Mouse (Mus musculus): ENCODE data around the gene Erich6b. TPM values are rescaled to one million over a fixed set of nuclear protein-coding genes. Genes with fewer than 3 reads are reported as not detected.

Erich6b gene
- polyA plus RNA-seq, 1 experiment from 2014 or later: not detected

- H3K4me3 ChIP-seq: no peak overlapping the region
- no peaks in the 10 kb centered on the region for H3K27me3 ChIP-seq
- no peaks in the 10 kb centered on the region for H3K36me3 ChIP-seq
- H3K9ac ChIP-seq: no peak overlapping the region
- no peaks in the 10 kb centered on the region for H3K9me3 ChIP-seq
- no peak overlapping the region for H3K4me2 ChIP-seq
- peak overlapping the region; percentile 8; the same call in 1 of the 2 replicates for H3K27ac ChIP-seq
- 45% methylated on average over 20 of the region's 20 CpGs for WGBS
- H3K4me1 ChIP-seq: peaks cover 9% of the 10 kb centered on the region; the same call in 1 of the 2 replicates
- ATAC-seq (ENCODE audit: borderline replicate concordance, extremely low read depth, low FRiP score, low TSS enrichment): no peak
Measured at GRCm38 (mm10) chr14:75646968-75647829, 5.1 kb downstream of the Erich6b start.

- Histone ChIP-seq H3K4me3 (no peak overlapping the region), H3K36me3 (no peaks in the 10 kb centered on the region), H3K27me3 (no peaks in the 10 kb centered on the region), H3K9me3 (no peaks in the 10 kb centered on the region), H3K4me1 (0 out of 2 replicates have a peak, but pooled peaks cover 9% of the 10 kb centered on the region), H3K9ac (no peak overlapping the region), H3K27ac (no peak overlapping the region), H3K4me2 (no peak overlapping the region)
- 41% methylated on average over 6 of the region's 6 CpGs for WGBS
- peak; percentile 62; the same call in 1 of the 2 replicates for ATAC-seq (ENCODE audit: borderline replicate concordance, extremely low read depth, low FRiP score, low TSS enrichment)
Measured at GRCm38 (mm10) chr14:75660936-75661335, 18.9 kb downstream of the Erich6b start.

GRCm38 (mm10) chr14:75661548-75661947, 19.5 kb downstream of the Erich6b start:
- 0 out of 2 replicates have a peak, but pooled peaks cover 9% of the 10 kb centered on the region for H3K4me1 ChIP-seq
- no peak overlapping the region for H3K4me3 ChIP-seq
- no peak for ATAC-seq (ENCODE audit: borderline replicate concordance, extremely low read depth, low FRiP score, low TSS enrichment)
- no peaks in the 10 kb centered on the region for H3K36me3 ChIP-seq
- no peak overlapping the region for H3K9ac ChIP-seq
- no peak overlapping the region for H3K4me2 ChIP-seq
- WGBS: 35% methylated on average over 8 of the region's 8 CpGs
- no peaks in the 10 kb centered on the region for H3K27me3 ChIP-seq
- no peak overlapping the region for H3K27ac ChIP-seq
- H3K9me3 ChIP-seq: no peaks in the 10 kb centered on the region

- H3K27me3 ChIP-seq: no peaks in the 10 kb centered on the region
- no peak overlapping the region for H3K4me3 ChIP-seq
- H3K27ac ChIP-seq: no peak overlapping the region
- no peaks in the 10 kb centered on the region for H3K36me3 ChIP-seq
- no peak overlapping the region for H3K4me2 ChIP-seq
- H3K9me3 ChIP-seq: no peaks in the 10 kb centered on the region
- H3K4me1 ChIP-seq: 0 out of 2 replicates have a peak, but pooled peaks cover 9% of the 10 kb centered on the region
- H3K9ac ChIP-seq: no peak overlapping the region
- WGBS: 80% methylated on average over 2 of the region's 2 CpGs
- no peak for ATAC-seq (ENCODE audit: borderline replicate concordance, extremely low read depth, low FRiP score, low TSS enrichment)
Measured at GRCm38 (mm10) chr14:75665430-75666180, 23.5 kb downstream of the Erich6b start.

- no peak for ATAC-seq (ENCODE audit: borderline replicate concordance, extremely low read depth, low FRiP score, low TSS enrichment)
- H3K27ac ChIP-seq: no peak overlapping the region
- H3K9ac ChIP-seq: no peak overlapping the region
- no peaks in the 10 kb centered on the region for H3K4me1 ChIP-seq
- no peak overlapping the region for H3K4me2 ChIP-seq
- no peak overlapping the region for H3K4me3 ChIP-seq
- no peaks in the 10 kb centered on the region for H3K9me3 ChIP-seq
- H3K36me3 ChIP-seq: no peaks in the 10 kb centered on the region
- no peaks in the 10 kb centered on the region for H3K27me3 ChIP-seq
- WGBS: 66% methylated on average over 1 of the region's 1 CpGs
Measured at GRCm38 (mm10) chr14:75669085-75669645, 27.1 kb downstream of the Erich6b start.

GRCm38 (mm10) chr14:75676316-75676715, 34.3 kb downstream of the Erich6b start:
- no peak overlapping the region for H3K27ac ChIP-seq
- no peaks in the 10 kb centered on the region for H3K36me3 ChIP-seq
- no peaks in the 10 kb centered on the region for H3K9me3 ChIP-seq
- WGBS: 45% methylated on average over 6 of the region's 6 CpGs
- H3K4me3 ChIP-seq: no peak overlapping the region
- ATAC-seq (ENCODE audit: borderline replicate concordance, extremely low read depth, low FRiP score, low TSS enrichment): no peak
- H3K9ac ChIP-seq: no peak overlapping the region
- no peak overlapping the region for H3K4me2 ChIP-seq
- H3K4me1 ChIP-seq: no peaks in the 10 kb centered on the region
- H3K27me3 ChIP-seq: no peaks in the 10 kb centered on the region

GRCm38 (mm10) chr14:75690428-75690827, 48.4 kb downstream of the Erich6b start:
- no peak for ATAC-seq (ENCODE audit: borderline replicate concordance, extremely low read depth, low FRiP score, low TSS enrichment)
- Histone ChIP-seq H3K4me3 (no peak overlapping the region), H3K27ac (no peak overlapping the region), H3K27me3 (no peaks in the 10 kb centered on the region), H3K4me1 (no peaks in the 10 kb centered on the region), H3K4me2 (no peak overlapping the region), H3K9ac (no peak overlapping the region), H3K9me3 (no peaks in the 10 kb centered on the region), H3K36me3 (no peaks in the 10 kb centered on the region)
- 90% methylated on average over 2 of the region's 2 CpGs for WGBS

- Histone ChIP-seq H3K4me3 (no peak overlapping the region), H3K27ac (no peak overlapping the region), H3K27me3 (no peaks in the 10 kb centered on the region), H3K36me3 (no peaks in the 10 kb centered on the region), H3K4me2 (no peak overlapping the region), H3K4me1 (no peaks in the 10 kb centered on the region), H3K9me3 (no peaks in the 10 kb centered on the region), H3K9ac (no peak overlapping the region)
- ATAC-seq (ENCODE audit: borderline replicate concordance, extremely low read depth, low FRiP score, low TSS enrichment): no peak
- WGBS: 76% methylated on average over 5 of the region's 5 CpGs
Measured at GRCm38 (mm10) chr14:75696096-75696495, 54.0 kb downstream of the Erich6b start.

- WGBS: 67% methylated on average over 1 of the region's 1 CpGs
- ATAC-seq (ENCODE audit: borderline replicate concordance, extremely low read depth, low FRiP score, low TSS enrichment): no peak
- no peak overlapping the region for H3K27ac ChIP-seq
Measured at GRCm38 (mm10) chr14:75697928-75698327, 55.9 kb downstream of the Erich6b start.

GRCm38 (mm10) chr14:75706647-75707046, 64.6 kb downstream of the Erich6b start:
- WGBS: 86% methylated on average over 4 of the region's 4 CpGs
- ATAC-seq (ENCODE audit: borderline replicate concordance, extremely low read depth, low FRiP score, low TSS enrichment): no peak
- no peak overlapping the region for H3K4me3 ChIP-seq
- H3K36me3 ChIP-seq: peaks cover 59% of the 10 kb centered on the region
- H3K27me3 ChIP-seq: no peaks in the 10 kb centered on the region
- no peak overlapping the region for H3K27ac ChIP-seq
- H3K9ac ChIP-seq: no peak overlapping the region
- H3K9me3 ChIP-seq: no peaks in the 10 kb centered on the region
- H3K4me2 ChIP-seq: no peak overlapping the region
- H3K4me1 ChIP-seq: no peaks in the 10 kb centered on the region

More at GRCm38 (mm10) chr14:75697928-75698327, 55.9 kb downstream of the Erich6b start:
- Histone ChIP-seq H3K4me2 (no peak overlapping the region), H3K36me3 (0 out of 2 replicates have a peak, but pooled peaks cover 3% of the 10 kb centered on the region), H3K27me3 (no peaks in the 10 kb centered on the region), H3K9ac (no peak overlapping the region), H3K4me3 (no peak overlapping the region), H3K9me3 (no peaks in the 10 kb centered on the region), H3K4me1 (no peaks in the 10 kb centered on the region)

- no peak overlapping the region for H3K4me3 ChIP-seq
- H3K27ac ChIP-seq: no peak overlapping the region
- no peaks in the 10 kb centered on the region for H3K4me1 ChIP-seq
- H3K27me3 ChIP-seq: no peaks in the 10 kb centered on the region
- no peak overlapping the region for H3K9ac ChIP-seq
- no peak overlapping the region for H3K4me2 ChIP-seq
- WGBS: 75% methylated on average over 7 of the region's 7 CpGs
- no peaks in the 10 kb centered on the region for H3K9me3 ChIP-seq
- ATAC-seq (ENCODE audit: borderline replicate concordance, extremely low read depth, low FRiP score, low TSS enrichment): no peak
- H3K36me3 ChIP-seq: peaks cover 65% of the 10 kb centered on the region
Measured at GRCm38 (mm10) chr14:75707771-75708170, 65.7 kb downstream of the Erich6b start.

Data from lung, embryonic 15.5 days (tissue).